Mouse (Mus musculus): ENCODE results near the gene Ei24. TPM values are rescaled to one million over a fixed set of nuclear protein-coding genes. Genes with fewer than 3 reads are reported as not detected.

The Ei24 gene
- polyA plus RNA-seq, 1 experiment from 2014 or later = 60.8 TPM

DNA sequence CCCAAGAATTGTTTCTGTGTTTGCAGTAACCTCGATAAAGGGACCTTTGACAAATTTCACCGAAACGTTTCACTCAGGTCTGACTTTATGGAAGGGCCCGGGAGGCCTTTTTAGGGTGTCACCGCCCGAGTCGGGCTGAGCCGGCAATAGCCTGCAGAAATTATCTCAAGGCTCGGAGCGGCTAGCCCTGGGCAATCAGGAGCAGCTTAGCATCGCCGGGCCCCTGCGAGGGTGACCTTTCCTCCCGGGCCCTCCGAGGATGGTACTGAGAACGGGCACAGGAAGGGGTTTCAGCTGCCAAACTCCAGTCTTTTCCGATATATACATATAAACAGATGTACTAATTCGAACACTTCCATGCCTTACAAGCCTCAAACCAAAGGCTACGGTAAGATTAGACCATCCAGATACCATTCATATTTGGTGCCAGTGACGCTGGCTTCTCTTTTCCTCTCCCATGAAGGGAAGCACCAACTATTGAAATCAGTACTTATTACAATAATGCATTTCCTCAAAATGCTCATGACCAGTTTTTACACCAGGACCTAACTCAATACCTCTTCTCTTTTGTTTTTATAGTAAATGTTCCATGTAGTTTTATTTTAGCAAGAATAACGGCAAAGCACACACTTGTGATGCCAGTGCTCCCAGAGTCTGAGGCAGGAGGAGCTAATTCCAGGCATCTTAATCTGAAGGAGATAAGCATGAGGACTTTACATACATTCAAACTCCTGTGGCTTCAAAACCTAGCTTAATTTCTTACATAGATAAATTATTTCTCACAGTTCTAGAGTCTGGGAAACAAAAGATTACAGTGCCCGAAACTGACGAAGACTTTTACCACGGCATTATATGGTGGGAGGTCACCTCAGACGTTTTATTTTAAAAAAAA, 28.8 kb downstream of the Ei24 start:
- peak overlapping the region; percentile 84 for H3K4me3 ChIP-seq (ENCODE audit: low read depth, low read length)
- 0 out of 2 replicates have a peak, but pooled peaks cover 3% of the 10 kb centered on the region for H3K4me1 ChIP-seq (replicated peaks; ENCODE audit: control insufficient read depth, insufficient read depth, low read length)
- no peaks in the 10 kb centered on the region for H3K27me3 ChIP-seq (replicated peaks; ENCODE audit: control insufficient read depth, insufficient read depth, low read length)
- H3K4me2 ChIP-seq (replicated peaks; ENCODE audit: low read depth) = peak overlapping the region; percentile 77
- ATAC-seq = peak; percentile 16; the same call in 1 of the 2 replicates
- H3K9me3 ChIP-seq (ENCODE audit: control insufficient read depth) = no peaks in the 10 kb centered on the region
- H3K27ac ChIP-seq (ENCODE audit: low read depth, low read length) = peak overlapping the region; percentile 93
- H3K36me3 ChIP-seq (ENCODE audit: control insufficient read depth, insufficient read depth) = peaks cover 7% of the 10 kb centered on the region; the same call in 1 of the 2 replicates
- no peak for TF ChIP-seq CTCF (IDR thresholded peaks at IDR 0.05; ENCODE audit: low read depth)
- peak overlapping the region; percentile 66 for H3K9ac ChIP-seq (ENCODE audit: low read depth, low read length)
- WGBS = 11% methylated on average over 25 of the region's 25 CpGs

DNA sequence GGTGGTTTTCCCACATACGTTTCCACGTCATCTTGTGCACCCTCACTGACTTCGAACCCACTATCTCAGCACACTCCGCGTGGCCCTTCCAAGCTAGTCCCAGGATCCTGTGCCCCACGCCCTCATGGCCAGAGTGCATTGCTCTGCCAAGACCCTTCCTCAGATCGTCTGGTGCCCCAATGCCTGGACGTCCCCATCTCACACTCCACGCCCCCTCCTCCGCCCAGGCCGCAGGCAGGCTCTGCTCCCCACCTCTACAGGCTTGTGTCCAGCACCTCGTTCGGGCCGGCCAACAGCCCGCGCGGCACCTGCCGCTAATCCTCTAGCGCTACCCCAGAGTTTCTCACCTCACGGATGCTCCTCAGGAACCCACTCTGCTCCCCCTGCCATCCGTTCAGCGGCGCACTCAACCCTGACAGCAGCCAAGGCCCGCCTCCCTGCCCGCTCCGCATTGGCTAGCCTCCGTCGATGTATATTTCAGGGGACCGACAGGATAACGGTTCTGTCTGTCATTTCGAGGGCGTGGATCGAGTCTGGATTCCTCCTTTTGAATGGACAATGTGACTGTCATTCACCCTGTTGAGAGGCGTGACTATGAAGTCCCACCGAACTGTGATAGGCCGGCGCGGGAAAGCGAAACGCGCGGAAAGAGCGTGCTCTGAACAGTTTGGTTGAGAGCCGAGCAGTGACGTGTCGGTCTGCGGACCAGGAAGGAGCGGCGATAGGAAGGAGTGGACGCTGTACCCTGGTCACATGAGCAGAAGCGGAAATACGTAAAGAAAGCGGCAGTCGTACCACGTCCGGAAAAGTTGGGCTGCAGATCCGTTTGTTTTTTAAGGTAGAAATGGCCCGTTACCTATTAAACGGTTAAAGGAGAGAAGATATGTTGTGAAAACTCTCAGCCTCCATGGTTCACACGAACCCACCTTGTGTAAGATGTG, 29.7 kb downstream of the Ei24 start, which contains the start of gene Stt3a:
Gene Stt3a (minus strand): TSS at position 477 of the 941 bp plus-strand sequence.
- Histone ChIP-seq H3K4me2 (replicated peaks; ENCODE audit: low read depth) (peak within 1 kb of the TSS; percentile 77), H3K27me3 (replicated peaks; ENCODE audit: control insufficient read depth, insufficient read depth, low read length) (no peaks in the 10 kb centered on the region), H3K4me3 (ENCODE audit: low read depth, low read length) (peak within 1 kb of the TSS; percentile 84), H3K27ac (ENCODE audit: low read depth, low read length) (peak within 1 kb of the TSS; percentile 93), H3K9ac (ENCODE audit: low read depth, low read length) (peak within 1 kb of the TSS; percentile 76), H3K4me1 (replicated peaks; ENCODE audit: control insufficient read depth, insufficient read depth, low read length) (0 out of 2 replicates have a peak, but pooled peaks cover 3% of the 10 kb centered on the region), H3K9me3 (ENCODE audit: control insufficient read depth) (no peaks in the 10 kb centered on the region), H3K36me3 (ENCODE audit: control insufficient read depth, insufficient read depth) (peaks cover 9% of the 10 kb centered on the region)
- no peak; the same call in 1 of the 2 replicates for TF ChIP-seq CTCF (IDR thresholded peaks at IDR 0.05; ENCODE audit: low read depth)
- ATAC-seq = peak; percentile 100
- under 1% methylated on average over 60 of the region's 60 CpGs for WGBS

DNA sequence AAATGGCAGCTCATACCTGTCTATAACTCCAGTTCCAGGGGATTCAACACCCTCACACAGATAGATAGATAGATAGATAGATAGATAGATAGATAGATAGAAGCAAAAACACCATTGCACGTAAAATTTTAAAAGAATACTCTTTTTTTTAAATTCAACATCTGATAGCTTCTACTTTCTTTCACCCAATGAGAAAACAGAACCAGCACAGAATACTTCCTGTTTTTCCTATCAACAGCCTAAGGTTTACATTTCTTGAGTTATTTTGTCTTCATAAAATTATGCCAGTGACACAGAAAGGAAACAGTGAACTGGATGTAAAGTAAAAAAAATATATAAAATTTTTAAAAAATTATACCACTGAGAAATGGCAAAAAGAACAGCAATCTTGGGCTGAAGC, 32.8 kb downstream of the Ei24 start:
- ATAC-seq = no peak
- 88% methylated on average over 1 of the region's 1 CpGs for WGBS

More for the DNA sequence above, 32.8 kb downstream of the Ei24 start:
- Histone ChIP-seq H3K9me3 (ENCODE audit: control insufficient read depth) (no peaks in the 10 kb centered on the region), H3K9ac (ENCODE audit: low read depth, low read length) (no peak overlapping the region), H3K4me3 (ENCODE audit: low read depth, low read length) (no peak overlapping the region), H3K4me2 (replicated peaks; ENCODE audit: low read depth) (no peak overlapping the region), H3K36me3 (ENCODE audit: control insufficient read depth, insufficient read depth) (peaks cover 25% of the 10 kb centered on the region), H3K27ac (ENCODE audit: low read depth, low read length) (no peak overlapping the region), H3K4me1 (replicated peaks; ENCODE audit: control insufficient read depth, insufficient read depth, low read length) (0 out of 2 replicates have a peak, but pooled peaks cover 3% of the 10 kb centered on the region), H3K27me3 (replicated peaks; ENCODE audit: control insufficient read depth, insufficient read depth, low read length) (no peaks in the 10 kb centered on the region)
- no peak for TF ChIP-seq CTCF (IDR thresholded peaks at IDR 0.05; ENCODE audit: low read depth)

Other genes with a start within 250 kb of the Ei24 start
- gene Gm17689, start 214.8 kb downstream of the Ei24 start, polyA plus RNA-seq (2015; fragmentation: Nextera tagmentation; extraction: Ambion mirVana) = not detected in 2 replicates
- gene A630095E13Rik, start 154.0 kb downstream of the Ei24 start, polyA plus RNA-seq (2015; fragmentation: Nextera tagmentation; extraction: Ambion mirVana) = not detected in 2 replicates
- gene Acrv1, start 104.2 kb downstream of the Ei24 start, polyA plus RNA-seq (2015; fragmentation: Nextera tagmentation; extraction: Ambion mirVana) = not detected in 2 replicates
- gene Chek1, start 70.3 kb downstream of the Ei24 start, polyA plus RNA-seq (2015; fragmentation: Nextera tagmentation; extraction: Ambion mirVana) = 6.6 and 7.1 TPM in 2 replicates
- 166 and 179 TPM in 2 replicates for gene Stt3a, start 29.7 kb downstream of the Ei24 start, polyA plus RNA-seq (2015; fragmentation: Nextera tagmentation; extraction: Ambion mirVana)
- 9.6 and 10.3 TPM in 2 replicates for gene Fez1, start 24.5 kb upstream of the Ei24 start, polyA plus RNA-seq (2015; fragmentation: Nextera tagmentation; extraction: Ambion mirVana)

Data from intestine, postnatal 0 days (tissue).